Mouse (Mus musculus) activated CD4-positive, CD25-positive, alpha-beta regulatory T cell, adult 4 months (primary cell): ENCODE results near the gene Cox10. TPM values are rescaled to one million over a fixed set of nuclear protein-coding genes. Genes with fewer than 3 reads are reported as not detected.

Experiments
- polyA plus RNA-seq, 2 experiments: library from polyadenylated mRNA; unstranded; fragments of 100-300 nt; shearing (Covaris generic); gene quantifications; one replicate each; pipeline ENCODE4 v1.2.1; 2017

Gene Cox10
- polyA plus RNA-seq, 2 experiments from 2014 or later: 15.3 to 22.4 TPM

Other genes with a start within 250 kb of the Cox10 start
- gene Hs3st3b1, start 157.2 kb downstream of the Cox10 start, polyA plus RNA-seq: 1 to 10 TPM; 2.5 to 3.0 TPM